Mouse (Mus musculus) heart, postnatal 0 days (tissue): ENCODE measurements around the gene Ckmt2.

Source experiments
- CTCF ChIP-seq: IDR thresholded peaks from 2 replicates; pipeline ENCODE4 v1.5.1; 2016; ENCODE audit warnings: antibody characterized with exemption, control low read depth, low read depth
- EP300 ChIP-seq: IDR thresholded peaks from 2 replicates; pipeline ENCODE4 v1.6.1; 2016; ENCODE audit warnings: antibody characterized with exemption, low read depth

DNA sequence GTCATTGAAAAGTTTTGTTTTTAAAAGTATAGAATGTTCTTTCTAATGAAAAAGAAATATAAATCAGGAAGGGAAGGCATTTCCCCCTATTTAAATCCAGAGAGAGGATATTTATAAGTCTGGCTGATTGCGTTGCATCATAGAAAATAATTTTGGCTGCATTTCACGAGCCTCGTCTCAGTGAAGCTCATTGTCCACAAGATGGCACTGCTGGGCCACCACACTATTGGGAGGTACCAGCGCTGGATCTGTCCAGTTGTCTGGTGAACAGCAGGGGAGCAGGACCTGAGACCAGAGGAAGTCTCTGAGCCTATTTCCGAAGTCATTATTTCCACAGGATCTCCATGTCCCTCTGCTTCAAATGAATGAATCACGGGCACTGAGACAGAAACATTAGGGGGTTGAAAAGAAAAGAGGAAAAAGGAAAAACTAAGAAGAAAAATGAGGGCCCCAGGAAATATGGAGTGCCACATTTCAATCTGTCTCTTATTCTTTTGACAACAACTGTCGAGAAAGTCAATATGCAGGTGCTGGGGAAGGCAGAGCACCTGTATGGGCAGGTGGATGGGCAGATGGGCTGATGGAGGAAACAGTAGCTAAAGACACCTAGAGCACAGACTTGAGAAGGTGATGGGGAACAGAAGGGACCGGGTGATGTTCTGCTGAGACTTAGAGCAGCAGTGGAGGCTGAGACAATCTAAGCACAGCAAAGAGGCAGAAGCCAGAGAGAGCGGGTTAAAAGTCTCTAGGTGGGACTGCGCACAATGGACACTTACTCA, 31.7 kb upstream of the Ckmt2 start:
- TF ChIP-seq CTCF (peak; percentile 97), EP300 (no peak)
